Mouse (Mus musculus) ovary, adult 2 months (tissue): ENCODE results near the gene Cdk9. TPM values are rescaled to one million over a fixed set of nuclear protein-coding genes. Genes with fewer than 3 reads are reported as not detected.

Experiments
- polyA plus RNA-seq: library from polyadenylated mRNA; depleted of rRNA; stranded (reverse); fragments of >200 nt; gene quantifications from 2 replicates; pipeline ENCODE4 v1.2.3, GENCODE M21; 2012; rRNA removed

Gene Cdk9
- polyA plus RNA-seq = 181 and 213 TPM in 2 replicates

GRCm38 (mm10) chr2:32712934-32713817 is at the start of gene Cdk9:
Gene Cdk9 (minus strand): TSS chr2:32713076.

GRCm38 (mm10) chr2:32757056-32757845 is 44.4 kb upstream of the Cdk9 start, which contains the start of gene Tor2a:
Gene Tor2a (plus strand): TSS chr2:32757234.

GRCm38 (mm10) chr2:32740916-32741272 is 28.0 kb upstream of the Cdk9 start, which contains the start of gene 6330409D20Rik:
Gene 6330409D20Rik (minus strand): TSS chr2:32741016.

GRCm38 (mm10) chr2:32720681-32721229 is 7.9 kb upstream of the Cdk9 start, which contains the start of gene Sh2d3c:
Gene Sh2d3c (plus strand): TSS chr2:32721055.

GRCm38 (mm10) chr2:32704021-32704421 is 8.9 kb downstream of the Cdk9 start, which contains the start of gene Fpgs:
Gene Fpgs (minus strand): TSS chr2:32704145.

Other genes starting within 250 kb of the Cdk9 start
- gene Fam102a, start 177.7 kb downstream of the Cdk9 start, polyA plus RNA-seq = 31.7 and 37.3 TPM in 2 replicates
- gene Dpm2, start 142.2 kb downstream of the Cdk9 start, polyA plus RNA-seq = 118 and 149 TPM in 2 replicates
- gene Pip5kl1, start 138.3 kb downstream of the Cdk9 start, polyA plus RNA-seq = 0.67 and 0.74 TPM in 2 replicates
- not detected in 2 replicates for gene 9430097D07Rik, start 137.4 kb downstream of the Cdk9 start, polyA plus RNA-seq
- gene St6galnac4, start 126.0 kb downstream of the Cdk9 start, polyA plus RNA-seq = 33.5 and 34.2 TPM in 2 replicates
- gene St6galnac6, start 113.4 kb downstream of the Cdk9 start, polyA plus RNA-seq = 80.7 and 95.8 TPM in 2 replicates
- 24.3 and 26.7 TPM in 2 replicates for gene Ak1, start 91.3 kb downstream of the Cdk9 start, polyA plus RNA-seq
- gene Eng, start 66.5 kb downstream of the Cdk9 start, polyA plus RNA-seq = 174 and 176 TPM in 2 replicates
- gene Fpgs, start 8.9 kb downstream of the Cdk9 start, polyA plus RNA-seq = 92.0 and 102 TPM in 2 replicates
- gene Sh2d3c, start 8.0 kb upstream of the Cdk9 start, polyA plus RNA-seq = 50.4 and 50.9 TPM in 2 replicates
- gene 6330409D20Rik, start 27.9 kb upstream of the Cdk9 start, polyA plus RNA-seq = not detected in 2 replicates
- gene Tor2a, start 44.2 kb upstream of the Cdk9 start, polyA plus RNA-seq = 120 and 130 TPM in 2 replicates
- 9.9 and 10.3 TPM in 2 replicates for gene Ttc16, start 62.6 kb upstream of the Cdk9 start, polyA plus RNA-seq
- gene Ptrh1, start 62.7 kb upstream of the Cdk9 start, polyA plus RNA-seq = 18.7 and 19.7 TPM in 2 replicates
- gene Cfap157, start 71.4 kb upstream of the Cdk9 start, polyA plus RNA-seq = 1.5 and 1.6 TPM in 2 replicates
- gene Stxbp1, start 134.2 kb upstream of the Cdk9 start, polyA plus RNA-seq = 11.3 and 13.7 TPM in 2 replicates
- gene Fam129b, start 163.0 kb upstream of the Cdk9 start, polyA plus RNA-seq = 47.5 and 60.3 TPM in 2 replicates
- gene Rpl12, start 248.5 kb upstream of the Cdk9 start, polyA plus RNA-seq = 284 and 415 TPM in 2 replicates
- 23.6 and 23.7 TPM in 2 replicates for gene Lrsam1, start 248.5 kb upstream of the Cdk9 start, polyA plus RNA-seq